Mouse (Mus musculus): ENCODE data around the gene Dchs2.
"Not testable (repeated sequence)": the region's sequence is repeated elsewhere in the genome, so short reads cannot be mapped to it uniquely, and the experiment has no call there.

Dchs2 gene

DNA sequence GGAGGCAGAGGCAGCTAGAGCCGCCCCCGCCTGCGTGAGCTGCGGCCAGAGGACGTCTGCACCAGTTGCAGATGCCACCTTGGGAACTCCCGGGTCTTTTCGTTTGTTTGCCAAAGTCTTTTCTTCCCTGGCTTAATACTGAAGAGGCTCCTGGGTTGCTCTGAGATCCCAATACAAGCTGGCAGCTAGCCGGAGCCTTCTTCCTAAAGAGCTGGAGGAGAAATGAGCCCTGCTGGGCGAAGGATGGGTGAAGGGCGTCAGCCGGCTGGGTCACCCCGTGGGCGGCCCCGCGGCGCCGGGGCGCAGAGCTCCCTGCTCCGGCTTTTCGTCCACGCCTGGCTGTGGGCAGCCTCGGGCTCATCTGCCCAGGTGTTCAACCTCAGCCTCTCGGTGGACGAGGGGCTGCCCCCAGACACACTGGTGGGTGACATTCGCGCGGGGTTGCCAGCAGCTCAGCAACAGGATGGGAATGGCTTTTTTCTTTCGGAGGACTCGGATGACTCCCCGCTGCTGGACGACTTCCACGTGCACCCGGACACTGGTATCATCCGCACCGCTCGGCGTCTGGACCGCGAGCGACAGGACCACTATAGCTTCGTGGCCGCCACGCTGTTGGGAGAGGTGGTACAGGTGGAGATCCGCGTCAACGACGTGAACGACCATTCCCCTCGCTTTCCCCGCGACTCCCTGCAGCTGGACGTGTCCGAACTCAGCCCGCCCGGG is at the start of gene Dchs2:
Dchs2 (plus strand) TSS at position 223 of the 723 bp plus-strand sequence.
- no peak for DNase-seq (ENCODE audit: low spot score)

DNA sequence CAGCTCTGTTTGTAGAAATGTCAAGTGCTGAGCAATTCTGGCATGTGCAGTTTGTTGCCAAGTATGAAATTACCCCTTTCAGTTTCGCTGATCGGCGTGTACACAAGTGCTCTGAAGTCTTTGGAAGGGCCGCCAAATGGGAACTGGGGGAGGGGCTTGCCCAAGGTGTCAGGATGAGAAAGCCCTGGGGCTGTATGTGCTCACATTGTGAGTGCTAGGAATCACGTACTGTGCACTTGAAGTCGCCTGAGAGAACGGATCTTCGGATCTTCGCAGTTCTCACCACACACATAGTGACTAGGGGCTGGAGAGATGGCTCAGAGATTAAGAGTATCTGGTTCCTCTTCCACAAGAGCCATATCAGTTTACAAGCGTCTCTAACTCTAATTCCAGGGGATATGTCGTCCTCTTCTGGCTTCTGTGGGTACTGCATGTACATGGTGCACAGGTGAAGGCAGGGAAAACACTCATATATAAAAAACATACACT is 47.1 kb upstream of the Dchs2 start:
- peak; percentile 33 for DNase-seq (ENCODE audit: low spot score)

DNA sequence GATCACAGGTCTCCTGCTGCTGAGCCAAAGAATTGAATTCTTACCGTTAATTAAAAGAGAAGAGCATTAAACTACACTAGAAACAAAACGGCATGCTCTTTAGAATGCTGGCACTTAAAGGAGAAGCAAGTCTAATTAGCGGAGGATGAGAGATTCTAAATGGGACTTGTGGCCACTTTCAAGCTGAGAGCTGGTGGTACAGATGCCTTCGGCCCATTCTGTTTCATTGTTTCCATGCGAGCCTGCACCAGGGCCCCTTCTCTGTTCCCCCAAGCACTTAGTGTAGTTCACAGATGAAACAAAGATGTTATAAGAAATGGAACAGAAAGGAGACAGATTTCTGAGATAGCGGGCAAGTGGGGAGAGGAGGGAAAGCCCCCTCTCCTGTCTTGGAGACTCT is 30.2 kb upstream of the Dchs2 start:
- DNase-seq (ENCODE audit: low spot score) = no peak

DNA sequence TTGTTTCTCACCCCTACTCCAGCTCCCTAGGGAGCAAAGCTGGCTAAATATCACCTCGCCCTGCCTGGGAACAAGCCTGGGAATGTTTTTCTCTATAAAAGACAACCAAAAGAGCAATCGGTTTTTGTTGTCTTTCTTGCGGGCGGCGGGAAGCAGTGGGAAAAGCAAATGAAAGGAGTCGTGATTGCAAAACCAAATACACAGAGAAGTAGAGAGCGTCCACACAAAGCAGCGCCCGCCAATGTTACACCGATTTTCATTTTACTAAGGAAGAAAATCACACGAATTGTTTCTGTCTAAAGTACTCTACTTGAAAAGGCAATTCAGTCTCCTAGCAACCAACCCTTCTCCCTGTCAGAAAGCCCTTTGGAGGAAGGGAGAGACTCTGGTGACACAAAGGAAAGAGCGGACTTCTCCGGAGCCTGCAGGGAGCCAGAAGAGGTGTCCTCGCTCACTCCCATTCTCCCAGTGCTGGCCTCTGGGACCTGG is 29.2 kb upstream of the Dchs2 start:
- DNase-seq (ENCODE audit: low spot score) = no peak

DNA sequence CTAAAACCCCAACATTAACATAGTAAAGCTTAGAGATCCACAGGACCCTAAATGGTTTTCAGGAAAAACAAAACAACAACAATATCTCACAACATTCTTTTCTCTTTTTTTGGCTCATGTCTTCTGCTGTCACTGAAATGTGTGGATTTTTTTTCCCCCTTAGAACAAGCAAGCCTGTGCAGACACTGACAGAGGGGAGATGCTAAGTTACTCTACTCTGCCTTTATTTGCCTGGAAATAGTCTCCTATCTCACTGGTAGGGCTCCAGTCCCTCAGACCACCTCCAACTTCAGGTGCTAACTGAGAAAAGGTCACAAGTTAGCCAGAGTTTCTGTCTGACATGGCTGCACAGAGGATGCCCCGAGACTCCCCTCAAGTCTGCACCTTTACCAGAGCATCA is 28.6 kb upstream of the Dchs2 start:
- no peak for DNase-seq (ENCODE audit: low spot score)

DNA sequence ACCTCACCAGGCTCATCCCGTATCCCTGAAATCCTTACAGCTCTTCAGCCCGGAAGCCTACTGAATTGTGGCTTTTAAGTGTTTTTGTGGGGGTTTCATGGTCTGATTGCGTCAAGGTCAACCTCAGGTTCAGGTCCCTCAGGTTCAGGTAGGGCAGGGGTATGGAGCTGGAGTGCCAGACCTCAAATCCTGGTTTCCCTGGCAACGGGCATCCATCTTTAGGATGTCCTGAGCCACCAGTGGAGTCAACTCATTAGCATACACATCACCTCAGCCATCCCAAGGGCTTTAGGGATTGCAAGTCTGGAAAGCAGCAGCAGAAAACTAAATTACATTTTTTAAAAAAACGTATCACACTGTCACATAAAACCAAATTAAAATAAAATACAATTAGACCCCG is 28.1 kb upstream of the Dchs2 start:
- DNase-seq (ENCODE audit: low spot score) = no peak

DNA sequence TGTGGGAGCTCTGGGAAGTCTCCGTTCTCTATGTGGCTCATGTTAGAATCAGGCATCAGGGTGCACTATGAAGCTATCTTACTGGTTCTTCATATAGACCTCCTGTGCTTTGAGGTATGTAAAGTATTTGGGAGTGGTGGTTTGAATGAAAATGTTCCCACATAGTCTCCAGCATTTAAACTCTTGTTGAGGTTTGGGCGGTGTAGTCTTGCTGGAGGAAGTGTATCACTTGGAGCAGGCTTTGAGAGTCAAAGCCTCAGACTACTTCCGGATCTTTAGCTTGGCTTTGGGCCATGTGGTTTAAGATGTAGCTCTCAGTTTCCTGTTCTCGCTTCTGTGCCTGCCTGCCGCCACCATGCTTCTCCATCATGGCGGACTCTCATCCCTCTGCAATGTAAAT is 25.5 kb upstream of the Dchs2 start:
- DNase-seq (ENCODE audit: low spot score) = no peak

DNA sequence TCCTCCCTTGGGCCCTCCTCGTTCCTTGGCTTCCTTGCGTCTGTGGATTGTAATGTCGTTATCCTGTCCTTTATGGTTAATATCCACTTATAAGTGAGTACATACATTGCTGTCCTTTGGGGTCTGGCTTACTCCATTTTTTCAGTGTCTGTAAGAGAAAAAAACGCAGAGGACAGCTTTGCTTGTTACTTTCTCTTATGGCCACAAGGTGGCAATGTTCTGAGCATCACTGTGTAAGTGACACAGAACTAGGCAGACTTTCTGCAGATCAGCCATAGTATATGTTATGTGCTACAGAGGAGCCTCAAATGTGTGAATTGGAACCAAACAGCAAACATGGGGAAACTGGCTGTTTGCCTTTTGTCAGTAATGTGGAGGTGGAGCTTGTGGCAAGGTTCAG is 17.6 kb upstream of the Dchs2 start:
- DNase-seq (ENCODE audit: low spot score) = no peak

DNA sequence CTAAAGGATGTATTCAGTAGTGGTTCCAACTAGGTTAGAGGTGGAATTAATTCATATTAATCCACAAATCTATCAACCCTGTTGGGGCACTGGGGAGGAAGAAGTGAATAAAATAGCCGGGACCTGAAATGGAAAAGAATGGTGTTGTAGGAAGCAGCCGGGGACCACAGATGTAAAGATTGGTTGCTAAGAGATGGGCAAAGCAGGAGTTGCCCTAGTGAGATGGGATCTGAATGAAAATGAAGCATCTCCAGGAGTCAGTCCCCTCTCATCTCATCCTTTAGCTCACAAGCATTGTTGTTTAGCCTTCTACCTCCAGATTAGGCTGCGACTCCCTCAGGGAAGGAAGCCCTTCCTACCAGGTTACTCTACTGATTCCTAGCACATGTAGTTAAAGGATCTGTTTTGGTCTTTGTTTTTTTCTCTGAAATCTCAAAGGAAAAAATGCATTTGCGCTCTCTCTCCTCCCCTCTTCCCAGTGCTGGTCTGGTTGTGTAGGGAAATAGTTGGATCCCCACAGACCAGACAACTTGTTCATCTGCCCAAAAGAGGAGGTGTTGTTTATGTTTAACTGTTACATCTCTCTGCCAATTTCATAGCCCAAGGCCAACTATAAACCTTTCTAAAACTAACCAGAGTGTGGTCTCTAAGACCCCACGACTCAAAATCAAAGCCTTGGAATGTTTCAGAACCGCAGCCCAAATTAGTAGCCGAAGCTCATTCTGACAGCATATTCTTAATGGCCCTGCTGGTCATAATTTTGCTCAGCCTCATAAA is 16.1 kb upstream of the Dchs2 start:
- DNase-seq (ENCODE audit: low spot score) = no peak

DNA sequence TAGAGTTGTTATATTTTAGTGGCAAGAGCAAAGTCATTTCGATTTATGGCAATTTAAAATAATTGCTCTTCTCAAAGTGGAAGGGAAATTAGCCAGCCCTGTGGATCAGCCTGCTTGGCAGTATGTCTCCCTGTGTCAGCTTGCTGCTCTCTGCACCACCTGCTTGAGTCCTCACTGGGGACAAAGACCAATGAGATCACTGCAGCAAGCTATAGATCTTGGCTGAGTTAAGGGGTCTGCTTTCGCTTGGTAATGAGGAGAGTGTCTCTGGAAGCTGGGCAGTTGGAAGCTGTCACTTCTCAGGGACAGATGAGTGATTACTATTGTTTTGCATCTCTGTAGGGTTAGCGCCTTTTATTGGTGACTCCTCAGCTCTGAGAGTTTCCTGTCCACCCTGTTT is 14.9 kb upstream of the Dchs2 start:
- DNase-seq (ENCODE audit: low spot score) = no peak

DNA sequence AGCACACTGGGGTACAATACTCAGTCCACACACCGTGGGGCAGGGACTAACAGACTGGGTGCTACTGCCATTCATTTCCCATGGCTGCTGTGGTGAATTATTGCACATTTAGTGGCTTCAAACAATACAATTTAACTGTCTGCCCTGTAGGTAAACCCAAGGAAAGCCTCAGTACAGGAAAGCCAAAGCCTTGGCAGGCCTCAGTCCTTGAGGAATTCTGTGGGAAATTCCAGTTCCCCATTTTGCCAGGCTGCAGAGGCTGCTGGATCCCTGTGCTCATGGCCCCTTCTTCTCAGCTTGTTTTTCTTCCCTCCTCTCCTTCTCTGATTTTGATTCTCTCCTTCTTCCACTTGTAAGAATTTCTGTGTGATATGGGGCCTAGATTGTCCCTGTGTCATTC is 12.8 kb upstream of the Dchs2 start:
- DNase-seq (ENCODE audit: low spot score) = no peak

DNA sequence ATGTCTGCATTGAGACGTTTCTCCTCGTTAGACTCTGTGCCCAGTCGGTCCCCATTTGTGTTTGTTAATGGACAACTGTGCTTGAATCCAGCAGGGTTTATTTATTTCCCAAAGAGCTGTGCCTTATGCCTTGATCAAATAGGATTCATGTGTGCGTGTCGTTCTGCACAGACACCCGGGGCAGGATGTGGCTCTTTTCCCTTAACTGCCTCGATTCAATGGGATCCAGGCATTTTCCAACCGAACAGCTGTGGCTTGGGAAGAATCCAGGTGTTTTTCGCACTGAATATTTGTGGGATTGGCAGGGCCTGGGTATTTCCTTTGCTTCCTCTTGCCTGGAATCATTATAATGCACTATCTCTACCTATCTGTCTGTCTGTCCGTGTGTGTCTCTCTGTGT is 10.2 kb upstream of the Dchs2 start:
- DNase-seq (ENCODE audit: low spot score) = no peak

DNA sequence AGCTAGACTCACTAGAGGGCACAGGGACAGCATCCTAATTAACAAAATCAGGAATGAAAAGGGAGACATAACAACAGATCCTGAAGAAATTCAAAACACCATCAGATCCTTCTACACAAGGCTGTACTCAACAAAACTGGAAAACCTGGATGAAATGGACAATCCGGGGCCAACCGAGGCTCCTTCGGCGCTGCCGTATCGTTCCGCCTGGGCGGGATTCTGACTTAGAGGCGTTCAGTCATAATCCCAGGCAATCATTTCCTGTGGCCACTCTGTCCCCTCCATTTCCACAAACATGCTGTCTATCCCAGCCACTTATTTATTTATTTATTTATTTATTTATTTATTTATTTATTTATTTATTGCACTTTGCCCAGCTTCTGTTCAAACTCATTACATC is 3.8 kb upstream of the Dchs2 start:
- not testable (repeated sequence) for DNase-seq (ENCODE audit: low spot score)

DNA sequence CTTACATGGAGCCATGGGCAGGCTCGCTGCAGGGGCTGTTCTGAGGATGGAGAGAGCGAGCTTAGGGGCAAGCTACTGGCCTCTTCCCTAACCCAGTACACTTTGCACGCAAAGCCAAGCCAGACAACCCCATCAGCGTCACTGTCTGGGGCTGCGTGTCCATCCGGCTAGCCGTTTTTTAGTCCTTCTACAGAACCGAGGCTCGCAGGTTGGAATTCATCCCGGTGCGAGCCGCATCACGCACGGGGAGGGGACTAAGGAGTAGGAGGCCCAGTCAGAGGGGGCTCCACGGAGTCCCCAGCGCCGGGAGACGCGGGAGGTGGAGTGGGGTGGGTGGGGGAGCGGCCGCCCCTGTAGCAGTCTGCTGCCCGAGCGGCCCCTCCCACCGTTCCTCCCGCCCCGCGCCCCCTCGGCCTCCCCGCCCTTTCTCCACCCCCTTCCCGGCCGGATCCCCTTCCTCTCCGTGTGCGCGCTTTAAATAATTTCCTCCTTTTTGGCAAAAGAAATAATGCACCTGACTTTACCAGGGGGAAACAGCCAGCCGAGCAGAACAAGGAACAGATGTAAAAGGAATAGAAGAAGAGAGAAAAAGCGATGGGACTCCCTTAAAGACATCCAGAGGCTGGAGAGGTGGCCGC is 541 bp upstream of the Dchs2 start:
- DNase-seq (ENCODE audit: low spot score) = no peak

DNA sequence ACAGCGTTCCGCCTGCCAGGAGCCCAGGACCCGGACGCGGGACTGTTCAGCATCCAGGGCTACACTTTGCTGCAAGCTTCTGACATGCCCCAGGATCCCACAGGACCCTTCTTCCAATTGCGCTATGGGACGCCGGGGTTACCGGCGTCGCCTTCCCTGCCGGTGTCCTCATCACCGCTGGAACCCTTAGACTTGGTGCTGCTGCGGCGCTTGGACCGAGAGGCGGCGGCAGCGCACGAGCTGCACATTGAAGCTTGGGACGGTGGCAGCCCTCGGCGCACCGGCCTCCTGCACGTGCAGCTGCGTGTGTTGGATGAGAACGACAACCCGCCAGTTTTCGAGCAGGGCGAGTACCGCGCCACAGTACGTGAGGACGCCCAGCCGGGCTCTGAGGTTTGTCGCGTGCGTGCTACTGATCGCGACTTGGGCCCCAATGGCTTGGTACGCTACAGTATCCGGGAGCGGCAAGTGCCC is 738 bp downstream of the Dchs2 start:
- no peak for DNase-seq (ENCODE audit: low spot score)

DNA sequence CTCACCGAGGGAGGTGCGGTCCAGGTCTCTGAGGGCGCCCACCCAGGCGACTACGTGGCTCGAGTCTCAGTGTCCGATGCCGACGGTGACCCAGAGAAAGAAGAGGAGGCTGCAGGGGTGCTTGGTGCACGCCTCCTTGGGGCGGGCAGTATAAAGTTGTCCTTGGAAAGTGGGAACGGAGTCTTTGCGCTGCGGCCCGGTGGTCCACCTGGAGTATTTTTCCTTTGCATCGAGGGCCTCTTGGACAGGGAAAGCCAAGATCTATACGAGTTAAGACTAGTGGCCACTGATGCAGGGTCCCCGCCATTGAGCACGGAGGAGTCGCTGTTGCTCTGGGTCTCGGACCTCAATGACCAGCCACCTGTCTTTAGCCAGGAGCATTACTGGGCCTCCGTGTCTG is 1.4 kb downstream of the Dchs2 start:
- no peak for DNase-seq (ENCODE audit: low spot score)

DNA sequence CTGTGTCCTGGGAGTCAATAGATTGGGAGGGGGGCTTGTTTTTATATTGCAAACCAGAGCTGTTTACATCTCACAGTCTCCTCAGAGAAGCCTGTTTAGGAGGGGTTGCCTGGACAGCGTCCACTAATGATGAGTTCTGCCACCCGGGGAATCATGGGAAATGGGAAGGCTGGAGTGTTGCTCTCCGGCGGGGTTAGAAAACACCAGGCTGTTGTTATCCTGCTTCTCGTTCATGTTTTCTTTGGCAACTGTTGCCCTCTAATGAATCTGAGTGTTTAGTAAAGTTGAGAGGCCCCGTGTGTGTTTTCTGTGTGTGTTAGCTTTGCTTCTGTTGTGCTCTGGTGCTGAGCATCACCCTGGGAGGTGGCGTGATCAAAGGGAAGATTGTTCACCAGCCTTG is 8.7 kb downstream of the Dchs2 start:
- no peak for DNase-seq (ENCODE audit: low spot score)

DNA sequence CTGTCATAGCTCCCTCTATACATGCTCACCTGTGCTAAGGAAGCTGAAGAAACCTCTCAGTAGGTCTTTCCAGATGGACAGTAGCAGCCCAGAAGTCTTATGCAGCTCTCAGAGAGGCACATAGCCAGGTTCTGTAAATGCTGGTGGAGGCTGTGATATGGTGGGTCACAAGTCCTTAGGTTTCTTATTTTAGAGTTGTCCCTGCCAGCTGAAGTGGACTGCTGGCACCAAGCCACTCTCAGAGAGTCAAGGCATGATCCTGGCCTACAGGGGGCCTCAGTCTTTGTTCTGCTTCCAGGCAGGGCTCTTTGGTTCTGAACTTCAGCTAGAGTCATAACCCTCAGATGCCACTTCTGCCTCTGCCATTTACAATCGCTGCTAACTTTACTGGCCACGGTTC is 11.1 kb downstream of the Dchs2 start:
- no peak for DNase-seq (ENCODE audit: low spot score)

DNA sequence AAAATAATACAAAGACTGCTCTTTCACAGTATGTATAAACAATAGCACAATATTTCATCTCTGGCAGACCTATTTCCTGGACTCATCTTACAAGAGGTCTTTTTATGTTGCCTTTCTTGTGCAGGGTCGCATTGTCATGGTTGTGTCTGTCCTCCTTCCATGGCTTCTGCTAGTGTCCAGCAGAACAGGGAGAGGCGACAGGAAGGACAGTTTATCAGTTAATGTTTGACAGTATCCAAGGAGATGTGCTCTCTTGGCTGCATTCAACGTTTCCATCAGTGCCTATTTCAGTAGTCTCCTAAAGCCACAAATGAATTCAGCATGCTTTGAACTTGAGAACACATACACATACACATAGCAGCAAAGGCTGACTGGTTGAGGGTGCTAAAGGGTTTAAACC is 17.9 kb downstream of the Dchs2 start:
- DNase-seq (ENCODE audit: low spot score) = no peak

DNA sequence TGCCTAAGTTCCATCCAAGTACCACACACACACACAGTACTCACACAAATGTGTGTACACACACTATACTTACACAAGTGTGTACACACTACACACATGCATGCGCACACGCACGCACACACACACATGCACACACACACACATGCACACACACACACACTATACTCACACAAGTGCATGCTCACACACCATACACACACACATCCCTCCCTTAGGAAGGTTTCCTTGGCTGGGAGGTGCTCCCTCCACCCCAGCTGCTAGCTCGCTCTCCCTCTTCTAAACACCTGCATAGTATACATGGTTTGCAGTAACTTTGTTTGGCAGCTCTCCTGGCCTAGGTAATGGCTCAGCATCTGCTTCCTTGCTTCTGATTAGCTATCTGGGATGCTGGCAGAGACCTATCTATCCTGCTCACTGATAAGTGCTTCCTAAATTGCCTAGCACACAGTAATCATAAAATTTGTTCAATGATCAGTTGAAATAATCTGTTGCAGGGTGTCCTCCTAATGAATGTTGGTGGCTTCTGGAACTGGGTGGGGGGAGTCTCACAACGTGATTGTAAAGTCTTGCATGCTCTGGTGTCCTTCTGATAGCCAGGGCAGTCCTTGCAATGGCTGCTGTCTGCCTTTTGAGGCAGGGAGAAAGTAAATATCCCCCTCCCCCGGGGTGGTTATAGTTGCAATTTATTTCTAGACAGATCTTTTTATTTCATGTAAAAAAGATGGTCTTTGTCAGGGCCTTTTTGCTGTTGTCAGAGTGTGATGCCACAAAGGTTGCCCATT is 19.7 kb downstream of the Dchs2 start:
- no peak for DNase-seq (ENCODE audit: low spot score)

DNA sequence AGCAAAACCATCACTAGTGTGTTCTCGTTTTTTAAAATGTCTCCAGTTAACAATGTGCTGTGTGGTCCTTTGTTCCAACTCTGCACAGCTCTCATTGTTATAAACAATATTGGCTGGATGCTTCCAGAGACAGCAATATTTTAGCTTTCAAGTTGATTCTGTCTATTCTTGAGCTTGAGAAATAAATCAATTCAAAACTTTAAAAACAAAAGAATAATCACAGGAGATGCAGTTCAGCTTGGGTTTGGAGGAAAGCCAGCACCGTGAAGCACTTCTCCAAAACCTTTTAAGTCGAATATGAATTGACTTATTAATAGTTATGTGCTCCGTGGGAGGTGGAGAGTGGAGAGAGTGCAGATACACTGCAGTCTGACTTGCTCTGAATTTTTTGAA is 20.3 kb downstream of the Dchs2 start:
- no peak for DNase-seq (ENCODE audit: low spot score)

DNA sequence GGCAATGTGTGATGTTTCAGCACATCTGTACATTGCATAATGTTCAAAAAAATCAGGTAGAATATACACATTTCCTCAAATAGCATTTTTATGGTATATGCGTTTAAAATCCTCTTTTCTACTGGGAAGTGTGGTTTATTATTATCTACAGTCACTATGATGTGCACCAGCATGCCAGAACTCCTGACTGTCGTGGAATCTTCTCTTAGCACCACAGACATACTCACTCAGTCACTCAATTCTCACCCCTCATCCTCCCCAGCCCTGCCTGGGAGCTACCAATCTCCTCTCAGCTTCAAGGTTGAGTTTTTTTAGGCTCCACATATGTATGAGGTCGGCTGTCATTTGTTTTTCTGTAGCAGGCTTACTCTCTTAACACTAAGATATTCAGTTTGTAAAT is 20.8 kb downstream of the Dchs2 start:
- no peak for DNase-seq (ENCODE audit: low spot score)
